Mouse (Mus musculus) heart, embryonic 12.5 days (tissue): ENCODE data around the gene Hgfac. TPM values are rescaled to one million over a fixed set of nuclear protein-coding genes. Genes with fewer than 3 reads are reported as not detected.

Experiments used
- ATAC-seq: fragments of 200-750 bp; cut with Nextera tagmentation; 2 replicates; pipeline ENCODE4 v1.8.0; 2017; ENCODE audit warnings: moderate TSS enrichment, moderate library complexity; ENCODE audit not compliant: insufficient number of reproducible peaks, low FRiP score
- H3K27ac ChIP-seq: fragments of 300-500 bp; sonication (generic); 2 replicates; pipeline ENCODE4 v1.5.1; 2016; ENCODE audit warnings: mild to moderate bottlenecking, moderate library complexity; ENCODE audit not compliant: poor library complexity, severe bottlenecking
- H3K27me3 ChIP-seq: fragments of 300-500 bp; sonication (generic); replicated peaks from 2 replicates; pipeline ENCODE4 v1.6.1; 2016; ENCODE audit warnings: mild to moderate bottlenecking, moderate library complexity
- H3K36me3 ChIP-seq: fragments of 300-500 bp; sonication (generic); 2 replicates; pipeline ENCODE4 v1.6.1; 2016; ENCODE audit warnings: mild to moderate bottlenecking, moderate library complexity
- H3K4me1 ChIP-seq: fragments of 300-500 bp; sonication (generic); replicated peaks from 2 replicates; pipeline ENCODE4 v1.6.1; 2016; ENCODE audit warnings: mild to moderate bottlenecking
- H3K4me2 ChIP-seq: fragments of 300-500 bp; sonication (generic); 2 replicates; pipeline ENCODE4 v1.6.1; 2016; ENCODE audit warnings: mild to moderate bottlenecking, moderate library complexity
- H3K4me3 ChIP-seq: fragments of 300-500 bp; sonication (generic); 2 replicates; pipeline ENCODE4 v1.5.1; 2016; ENCODE audit warnings: mild to moderate bottlenecking
- H3K9ac ChIP-seq: fragments of 300-500 bp; sonication (generic); 2 replicates; pipeline ENCODE4 v1.6.1; 2016; ENCODE audit warnings: mild to moderate bottlenecking, moderate library complexity
- H3K9me3 ChIP-seq: fragments of 300-500 bp; sonication (generic); replicated peaks from 2 replicates; pipeline ENCODE4 v1.6.1; 2016; ENCODE audit warnings: mild to moderate bottlenecking, moderate library complexity
- WGBS: fragments of 180-500 bp; shearing (Covaris S2); methylation state at CpG from one replicate; pipeline ENCODE4 v1.1.7; 2016; 5-methylcytosine and 5-hydroxymethylcytosine counted together
- polyA plus RNA-seq: library from polyadenylated mRNA; unstranded; fragments of >200 nt; fragmentation: Nextera tagmentation; extraction: Ambion mirVana; gene quantifications from 2 replicates; pipeline ENCODE4 v1.2.1, GENCODE M21; 2016

Hgfac gene
- polyA plus RNA-seq, 1 experiment from 2014 or later: 1.5 TPM

DNA sequence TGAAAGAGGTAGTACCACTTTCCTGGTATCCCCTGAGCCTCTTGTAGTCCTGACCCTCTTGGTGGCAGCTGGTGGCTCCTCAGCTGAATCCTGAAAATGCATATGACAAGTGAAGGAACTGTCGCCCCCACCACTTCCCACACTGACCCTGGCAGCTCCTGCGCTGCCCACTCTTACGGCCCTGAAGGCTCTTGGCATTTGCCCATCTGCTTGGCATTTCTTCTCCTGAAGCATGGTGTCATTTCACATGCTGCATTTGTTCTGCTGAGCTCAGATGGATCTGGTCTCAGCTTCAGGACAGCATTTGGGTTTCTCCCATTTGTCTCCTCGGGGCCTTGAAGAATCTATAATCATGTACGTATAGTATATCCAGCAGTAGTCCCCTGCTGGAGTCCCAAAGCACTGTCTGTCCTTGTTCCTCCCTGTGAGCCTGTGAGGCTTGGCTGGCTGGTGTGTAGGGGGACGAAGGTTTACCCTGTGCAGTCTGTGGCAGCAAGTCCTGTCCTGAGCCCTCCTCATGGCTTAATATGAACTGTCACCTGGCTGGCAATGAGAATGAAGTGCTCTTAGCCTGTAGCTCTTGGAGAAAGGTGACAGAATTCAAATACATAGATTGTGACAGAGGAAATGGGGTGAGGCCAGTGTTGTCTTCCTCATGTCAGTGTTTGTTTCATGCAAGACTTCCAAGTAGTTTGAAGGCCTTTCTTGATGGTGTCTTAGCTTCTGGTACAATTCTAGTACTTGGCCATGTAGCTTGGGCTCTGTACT is 30.0 kb upstream of the Hgfac start:
- Histone ChIP-seq H3K9ac (no peak overlapping the region), H3K9me3 (no peaks in the 10 kb centered on the region), H3K4me3 (no peak overlapping the region), H3K27me3 (no peaks in the 10 kb centered on the region), H3K36me3 (peaks cover 20% of the 10 kb centered on the region), H3K4me2 (no peak overlapping the region), H3K27ac (no peak overlapping the region), H3K4me1 (peaks cover 28% of the 10 kb centered on the region)
- ATAC-seq: no peak
- 90% methylated on average over 6 of the region's 6 CpGs for WGBS

GRCm38 (mm10) chr5:35014036-35014435 is 27.3 kb upstream of the Hgfac start:
- H3K36me3 ChIP-seq: peaks cover 9% of the 10 kb centered on the region
- no peak overlapping the region for H3K4me3 ChIP-seq
- H3K27ac ChIP-seq: no peak overlapping the region
- no peak overlapping the region for H3K4me2 ChIP-seq
- 84% methylated on average over 6 of the region's 6 CpGs for WGBS
- ATAC-seq: no peak
- no peak overlapping the region for H3K9ac ChIP-seq
- H3K4me1 ChIP-seq: peaks cover 31% of the 10 kb centered on the region
- H3K27me3 ChIP-seq: no peaks in the 10 kb centered on the region
- no peaks in the 10 kb centered on the region for H3K9me3 ChIP-seq

DNA sequence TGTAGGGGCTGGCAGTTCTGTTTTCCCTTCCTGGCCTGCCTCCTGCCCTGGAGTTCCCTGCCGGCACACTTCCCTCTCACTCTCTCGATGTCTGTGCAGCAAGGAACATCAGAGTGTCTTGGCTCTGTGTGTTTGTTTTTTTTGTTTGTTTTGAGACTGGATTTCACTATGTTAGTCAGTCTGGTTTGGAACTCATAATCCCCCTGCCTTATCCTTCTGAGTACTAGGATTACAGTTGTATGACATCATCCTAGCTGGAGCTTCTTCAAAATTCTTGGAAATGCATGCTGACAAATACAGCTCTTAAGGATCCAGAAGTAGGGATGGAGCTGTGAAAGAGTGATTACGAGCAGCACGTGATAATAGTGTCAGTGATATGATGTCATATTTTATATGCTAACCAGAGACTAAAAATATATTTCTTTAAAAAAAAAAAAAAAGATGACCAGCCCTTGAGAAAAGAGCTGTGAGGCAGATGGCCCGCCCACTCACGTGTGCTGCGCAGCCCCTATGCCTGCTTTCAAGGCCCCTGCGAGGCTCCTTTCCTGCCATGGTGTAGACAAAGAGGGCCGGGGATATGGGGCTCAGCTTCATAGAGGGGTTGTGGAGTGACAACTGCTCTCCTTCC is 21.5 kb upstream of the Hgfac start:
- Histone ChIP-seq H3K27ac (no peak overlapping the region), H3K4me3 (no peak overlapping the region), H3K9me3 (no peaks in the 10 kb centered on the region), H3K4me1 (peaks cover 56% of the 10 kb centered on the region), H3K27me3 (no peaks in the 10 kb centered on the region), H3K4me2 (no peak overlapping the region), H3K36me3 (peaks cover 30% of the 10 kb centered on the region), H3K9ac (no peak overlapping the region)
- ATAC-seq: no peak
- 67% methylated on average over 9 of the region's 9 CpGs for WGBS

GRCm38 (mm10) chr5:35020410-35021241 is 20.7 kb upstream of the Hgfac start:
- Histone ChIP-seq H3K4me1 (peaks cover 56% of the 10 kb centered on the region), H3K27ac (no peak overlapping the region)
- WGBS: 75% methylated on average over 9 of the region's 9 CpGs

DNA sequence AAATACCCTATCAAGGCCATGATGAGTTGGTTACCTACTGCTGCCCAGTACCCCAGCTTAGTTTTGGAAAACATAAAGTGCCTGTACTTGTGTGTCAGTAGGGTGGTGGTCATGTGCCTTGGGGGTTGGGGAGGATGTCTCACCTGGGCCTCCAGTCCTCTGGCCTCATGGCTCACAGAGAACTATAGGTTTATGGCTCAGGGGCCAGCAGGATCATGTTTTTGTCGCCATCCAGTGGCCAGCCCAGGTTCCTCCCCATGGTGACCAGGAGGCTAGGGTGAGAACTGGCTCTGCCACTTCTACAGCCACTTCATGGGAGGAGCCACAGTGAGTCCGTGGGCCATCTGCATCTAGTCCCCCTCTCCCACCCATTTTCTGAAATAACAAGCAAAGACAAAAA is 16.3 kb upstream of the Hgfac start:
- no peak overlapping the region for H3K27ac ChIP-seq
- peaks cover 73% of the 10 kb centered on the region for H3K36me3 ChIP-seq
- 20% methylated on average over 2 of the region's 2 CpGs for WGBS
- H3K4me3 ChIP-seq: no peak overlapping the region
- H3K9me3 ChIP-seq: no peaks in the 10 kb centered on the region
- no peaks in the 10 kb centered on the region for H3K27me3 ChIP-seq
- no peak overlapping the region for H3K4me2 ChIP-seq
- H3K9ac ChIP-seq: no peak overlapping the region
- H3K4me1 ChIP-seq: peaks cover 34% of the 10 kb centered on the region
- ATAC-seq: no peak

More at GRCm38 (mm10) chr5:35020410-35021241, 20.7 kb upstream of the Hgfac start:
- Histone ChIP-seq H3K4me2 (no peak overlapping the region), H3K4me3 (no peak overlapping the region), H3K27me3 (no peaks in the 10 kb centered on the region), H3K9me3 (no peaks in the 10 kb centered on the region), H3K36me3 (peaks cover 30% of the 10 kb centered on the region), H3K9ac (0 out of 2 replicates have a peak overlapping the region, but pooled peaks have one; percentile 15)
- ATAC-seq: no peak

DNA sequence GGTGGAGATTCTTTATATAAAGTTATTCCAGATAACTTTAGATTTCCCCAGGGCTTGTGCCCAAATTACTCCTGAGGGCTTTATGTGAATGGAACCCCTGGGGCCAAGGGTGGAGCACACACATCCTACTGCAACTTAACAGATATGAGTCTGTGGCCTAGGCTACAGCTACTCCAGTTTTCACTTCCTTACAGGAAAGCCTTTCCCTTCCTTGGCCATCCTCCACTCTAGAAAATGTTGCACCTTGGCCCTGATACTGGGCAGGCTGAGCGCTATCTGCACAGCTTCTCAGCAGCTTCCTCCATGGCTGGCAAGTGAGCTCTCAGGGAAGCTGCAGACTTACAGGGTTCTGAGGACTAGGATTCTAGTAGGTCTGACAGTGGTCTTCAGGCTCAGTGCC is 12.0 kb upstream of the Hgfac start:
- no peak for ATAC-seq
- Histone ChIP-seq H3K9ac (no peak overlapping the region), H3K9me3 (no peaks in the 10 kb centered on the region), H3K36me3 (peaks cover 83% of the 10 kb centered on the region), H3K27me3 (no peaks in the 10 kb centered on the region), H3K4me2 (no peak overlapping the region), H3K27ac (no peak overlapping the region), H3K4me3 (no peak overlapping the region), H3K4me1 (peaks cover under 1% of the 10 kb centered on the region; the same call in 1 of the 2 replicates)
- WGBS: 71% methylated on average over 1 of the region's 1 CpGs

DNA sequence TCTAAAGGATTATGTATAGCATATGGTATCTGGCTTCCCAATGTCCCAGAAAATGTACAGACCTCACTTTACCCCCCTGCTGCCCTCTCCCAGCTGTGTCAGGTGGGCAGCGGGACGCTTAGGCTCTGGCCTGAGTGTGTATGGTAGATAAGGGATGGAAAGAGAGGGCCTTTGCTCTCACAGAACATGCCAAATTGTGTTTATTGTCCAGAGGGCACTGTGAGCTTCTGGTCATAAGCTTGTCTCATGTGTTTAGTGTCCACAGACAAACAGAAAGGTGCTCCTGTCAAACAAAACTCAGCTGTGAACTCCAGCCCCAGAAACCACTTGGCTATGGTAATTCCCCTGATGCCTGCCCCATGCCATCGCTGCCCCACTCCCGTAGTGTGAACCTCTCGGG is 11.6 kb upstream of the Hgfac start:
- WGBS: 90% methylated on average over 5 of the region's 5 CpGs
- H3K9ac ChIP-seq: no peak overlapping the region
- no peak overlapping the region for H3K27ac ChIP-seq
- H3K36me3 ChIP-seq: peaks cover 83% of the 10 kb centered on the region
- no peaks in the 10 kb centered on the region for H3K9me3 ChIP-seq
- H3K4me1 ChIP-seq: 0 out of 2 replicates have a peak, but pooled peaks cover under 1% of the 10 kb centered on the region
- H3K4me3 ChIP-seq: no peak overlapping the region
- ATAC-seq: no peak
- no peaks in the 10 kb centered on the region for H3K27me3 ChIP-seq
- H3K4me2 ChIP-seq: no peak overlapping the region

DNA sequence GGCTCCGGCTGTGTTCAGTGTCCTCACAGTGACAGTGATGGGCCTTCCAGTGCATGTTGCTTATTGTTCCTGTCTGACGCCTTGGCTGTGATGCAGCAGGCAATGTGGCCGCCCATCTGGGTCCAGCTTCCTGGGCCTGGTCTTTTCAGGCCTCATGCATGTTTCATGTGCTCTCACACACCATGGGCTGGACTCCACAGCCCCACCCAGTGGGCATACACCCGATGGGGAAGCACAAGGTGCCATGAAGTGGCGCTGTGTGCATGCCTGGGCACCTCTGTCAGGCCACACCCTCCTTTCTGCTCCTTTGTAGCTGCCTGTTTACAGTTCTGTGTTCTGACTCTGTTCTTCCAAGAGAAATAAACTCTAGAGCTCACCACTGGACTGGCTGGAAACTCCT is 8.2 kb upstream of the Hgfac start:
- WGBS: 80% methylated on average over 5 of the region's 5 CpGs
- ATAC-seq: no peak
- Histone ChIP-seq H3K4me3 (no peak overlapping the region), H3K27ac (no peak overlapping the region), H3K9ac (no peak overlapping the region), H3K36me3 (peaks cover 63% of the 10 kb centered on the region), H3K9me3 (no peaks in the 10 kb centered on the region), H3K4me1 (peaks cover 10% of the 10 kb centered on the region), H3K4me2 (no peak overlapping the region), H3K27me3 (no peaks in the 10 kb centered on the region)

GRCm38 (mm10) chr5:35033619-35034018 is 7.7 kb upstream of the Hgfac start:
- no peaks in the 10 kb centered on the region for H3K27me3 ChIP-seq
- WGBS: 84% methylated on average over 1 of the region's 1 CpGs
- no peak overlapping the region for H3K27ac ChIP-seq
- H3K36me3 ChIP-seq: peaks cover 57% of the 10 kb centered on the region
- no peak for ATAC-seq
- no peak overlapping the region for H3K4me2 ChIP-seq
- no peak overlapping the region for H3K9ac ChIP-seq
- peaks cover 10% of the 10 kb centered on the region for H3K4me1 ChIP-seq
- H3K9me3 ChIP-seq: no peaks in the 10 kb centered on the region
- no peak overlapping the region for H3K4me3 ChIP-seq

DNA sequence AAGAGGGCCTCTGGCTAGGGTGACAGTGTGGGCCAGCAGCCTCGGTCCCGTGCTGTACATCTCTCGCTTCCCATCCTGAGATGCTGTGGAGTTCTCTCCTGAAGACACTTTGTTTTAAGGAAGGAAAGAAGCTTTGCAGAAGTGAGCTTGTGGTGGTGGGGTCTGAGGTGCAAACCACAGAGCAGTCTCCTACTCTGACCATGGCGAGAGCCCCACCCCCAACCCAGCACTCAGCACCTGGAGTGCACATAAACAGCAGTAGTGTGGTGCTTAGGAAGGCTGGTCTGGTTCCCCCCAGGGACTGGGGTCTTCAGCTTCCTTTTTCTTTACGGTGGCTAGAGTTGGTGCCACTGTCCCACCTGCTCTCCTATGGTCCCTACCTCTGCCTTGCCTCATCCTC is 6.2 kb upstream of the Hgfac start:
- peaks cover 43% of the 10 kb centered on the region for H3K36me3 ChIP-seq

GRCm38 (mm10) chr5:35035795-35036194 is 5.5 kb upstream of the Hgfac start:
- Histone ChIP-seq H3K27ac (0 out of 2 replicates have a peak overlapping the region, but pooled peaks have one; percentile 5), H3K4me2 (no peak overlapping the region), H3K27me3 (no peaks in the 10 kb centered on the region), H3K9me3 (no peaks in the 10 kb centered on the region), H3K4me1 (peaks cover 11% of the 10 kb centered on the region), H3K9ac (no peak overlapping the region), H3K36me3 (peaks cover 38% of the 10 kb centered on the region), H3K4me3 (no peak overlapping the region)
- 44% methylated on average over 4 of the region's 4 CpGs for WGBS
- ATAC-seq: peak; percentile 73; the same call in 1 of the 2 replicates

More for the DNA sequence above, 6.2 kb upstream of the Hgfac start:
- no peaks in the 10 kb centered on the region for H3K27me3 ChIP-seq
- H3K4me1 ChIP-seq: peaks cover 10% of the 10 kb centered on the region
- 0 out of 2 replicates have a peak overlapping the region, but pooled peaks have one; percentile 5 for H3K27ac ChIP-seq
- no peak overlapping the region for H3K9ac ChIP-seq
- no peaks in the 10 kb centered on the region for H3K9me3 ChIP-seq
- H3K4me3 ChIP-seq: no peak overlapping the region
- no peak overlapping the region for H3K4me2 ChIP-seq
- no peak for ATAC-seq
- WGBS: 74% methylated on average over 5 of the region's 5 CpGs
